Mouse (Mus musculus) limb, embryonic 12.5 days (tissue): Measurements from ENCODE around the gene Cth. TPM values are rescaled to one million over a fixed set of nuclear protein-coding genes. Genes with fewer than 3 reads are reported as not detected.

Experiments used
- ATAC-seq: fragments of 200-750 bp; cut with Nextera tagmentation; 2 replicates; pipeline ENCODE4 v1.8.0; 2017; ENCODE audit warnings: low read depth, moderate TSS enrichment; ENCODE audit not compliant: insufficient number of reproducible peaks, insufficient read depth, low FRiP score, low TSS enrichment
- H3K27ac ChIP-seq: fragments of 300-500 bp; sonication (generic); 2 replicates; pipeline ENCODE4 v1.5.1; 2016; ENCODE audit warnings: mild to moderate bottlenecking, moderate library complexity
- H3K27me3 ChIP-seq: fragments of 300-500 bp; sonication (generic); 2 replicates; pipeline ENCODE4 v1.6.1; 2016; ENCODE audit warnings: mild to moderate bottlenecking, moderate library complexity
- H3K36me3 ChIP-seq: fragments of 300-500 bp; sonication (generic); 2 replicates; pipeline ENCODE4 v1.6.1; 2016; ENCODE audit warnings: mild to moderate bottlenecking, moderate library complexity
- H3K4me1 ChIP-seq: fragments of 300-500 bp; sonication (generic); replicated peaks from 2 replicates; pipeline ENCODE4 v1.6.1; 2016
- H3K4me2 ChIP-seq: fragments of 300-500 bp; sonication (generic); 2 replicates; pipeline ENCODE4 v1.6.1; 2016; ENCODE audit warnings: mild to moderate bottlenecking, moderate library complexity
- H3K4me3 ChIP-seq: fragments of 300-500 bp; sonication (generic); replicated peaks from 2 replicates; pipeline ENCODE4 v1.5.1; 2016; ENCODE audit warnings: mild to moderate bottlenecking
- H3K9ac ChIP-seq: fragments of 300-500 bp; sonication (generic); replicated peaks from 2 replicates; pipeline ENCODE4 v1.6.1; 2016; ENCODE audit warnings: mild to moderate bottlenecking, moderate library complexity
- H3K9me3 ChIP-seq: fragments of 300-500 bp; sonication (generic); 2 replicates; pipeline ENCODE4 v1.6.1; 2016; ENCODE audit warnings: mild to moderate bottlenecking, moderate library complexity
- WGBS: fragments of 180-500 bp; shearing (Covaris S2); methylation state at CpG from one replicate; pipeline ENCODE4 v1.1.7; 2016; 5-methylcytosine and 5-hydroxymethylcytosine counted together
- polyA plus RNA-seq: library from polyadenylated mRNA; unstranded; fragments of >200 nt; fragmentation: Nextera tagmentation; extraction: Ambion mirVana; gene quantifications from 2 replicates; pipeline ENCODE4 v1.2.1, GENCODE M21; 2016

Gene Cth
- 19.7 and 22.1 TPM in 2 replicates for polyA plus RNA-seq

DNA sequence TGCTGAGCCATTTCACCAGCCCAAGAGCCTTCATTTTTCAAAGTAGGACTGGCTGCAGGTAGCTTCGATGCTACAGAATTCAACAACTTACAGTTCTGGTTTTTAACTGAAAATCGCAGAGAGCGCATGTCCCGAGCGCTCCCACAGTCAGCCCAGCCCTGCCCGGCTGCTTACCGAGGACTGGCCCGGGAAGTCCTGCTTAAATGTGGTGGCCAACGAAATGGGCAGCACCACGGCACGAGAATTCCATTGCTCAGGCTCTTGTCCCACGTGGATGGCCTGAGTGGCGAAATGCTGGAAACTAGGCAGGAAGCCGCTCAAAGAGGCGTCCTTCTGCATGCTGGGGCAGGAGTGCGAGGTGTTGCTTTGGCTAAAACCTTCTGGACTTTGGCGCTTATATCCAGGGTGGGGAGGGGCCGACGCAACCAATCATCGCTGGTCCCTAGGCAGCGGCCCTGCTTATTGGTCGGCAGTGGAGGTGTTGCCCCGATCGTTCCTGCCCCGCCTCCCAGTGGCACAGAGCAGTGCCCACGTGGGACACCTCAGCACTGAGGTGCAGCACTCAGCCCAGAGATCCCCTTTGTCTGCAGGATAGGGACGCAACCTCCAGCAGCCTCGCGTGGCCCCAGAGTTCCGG is at the start of gene Cth:
Gene Cth (minus strand): TSS at position 386 of the 637 bp plus-strand sequence.
- Histone ChIP-seq H3K27me3 (no peaks in the 10 kb centered on the region), H3K27ac (0 out of 2 replicates have a peak within 1 kb of the TSS, but pooled peaks have one; percentile 41), H3K4me3 (peak within 1 kb of the TSS; percentile 54), H3K9me3 (no peaks in the 10 kb centered on the region), H3K4me2 (peak within 1 kb of the TSS; percentile 76), H3K36me3 (no peaks in the 10 kb centered on the region), H3K9ac (peak within 1 kb of the TSS; percentile 59), H3K4me1 (peaks cover 3% of the 10 kb centered on the region; the same call in 1 of the 2 replicates)
- peak; percentile 100 for ATAC-seq
- 1% methylated on average over 30 of the region's 30 CpGs for WGBS

DNA sequence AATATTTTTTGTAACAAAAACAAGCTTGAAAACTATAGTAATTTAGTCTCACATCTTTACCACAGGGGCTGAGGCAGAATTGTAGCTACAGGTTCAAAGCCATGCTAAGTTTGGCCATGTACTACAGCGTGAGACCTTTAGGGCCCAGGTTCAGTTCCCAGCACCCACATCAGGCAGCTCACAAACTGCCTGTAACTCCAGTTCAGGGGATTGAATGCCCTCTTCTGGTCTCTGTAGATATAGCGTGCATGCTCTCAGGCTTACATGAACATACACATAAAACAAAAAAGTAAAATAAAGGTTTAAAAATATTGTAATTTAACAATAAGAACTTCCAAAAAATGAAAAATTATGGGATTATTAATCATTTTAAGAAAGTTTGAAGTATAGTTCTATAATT is 48.4 kb upstream of the Cth start:
- Histone ChIP-seq H3K9ac (no peak overlapping the region), H3K27ac (no peak overlapping the region), H3K4me1 (no peaks in the 10 kb centered on the region), H3K4me2 (no peak overlapping the region), H3K27me3 (no peaks in the 10 kb centered on the region), H3K9me3 (no peaks in the 10 kb centered on the region), H3K4me3 (no peak overlapping the region), H3K36me3 (peaks cover 8% of the 10 kb centered on the region)
- no peak for ATAC-seq
- WGBS: 95% methylated on average over 2 of the region's 2 CpGs

- H3K4me2 ChIP-seq: no peak overlapping the region
- H3K27ac ChIP-seq: no peak overlapping the region
- ATAC-seq: no peak
- H3K36me3 ChIP-seq: peaks cover 8% of the 10 kb centered on the region
- no peaks in the 10 kb centered on the region for H3K4me1 ChIP-seq
- H3K9me3 ChIP-seq: no peaks in the 10 kb centered on the region
- H3K4me3 ChIP-seq: no peak overlapping the region
- H3K27me3 ChIP-seq: no peaks in the 10 kb centered on the region
- WGBS: 92% methylated on average over 2 of the region's 2 CpGs
- H3K9ac ChIP-seq: no peak overlapping the region
Observed at GRCm38 (mm10) chr3:157971151-157971550, 46.3 kb upstream of the Cth start.

GRCm38 (mm10) chr3:157957320-157957719 is 32.4 kb upstream of the Cth start:
- ATAC-seq: no peak
- H3K4me1 ChIP-seq: no peaks in the 10 kb centered on the region
- no peak overlapping the region for H3K4me2 ChIP-seq
- peaks cover 4% of the 10 kb centered on the region for H3K36me3 ChIP-seq
- H3K27me3 ChIP-seq: no peaks in the 10 kb centered on the region
- H3K27ac ChIP-seq: no peak overlapping the region
- no peak overlapping the region for H3K4me3 ChIP-seq
- no peaks in the 10 kb centered on the region for H3K9me3 ChIP-seq
- H3K9ac ChIP-seq: no peak overlapping the region

DNA sequence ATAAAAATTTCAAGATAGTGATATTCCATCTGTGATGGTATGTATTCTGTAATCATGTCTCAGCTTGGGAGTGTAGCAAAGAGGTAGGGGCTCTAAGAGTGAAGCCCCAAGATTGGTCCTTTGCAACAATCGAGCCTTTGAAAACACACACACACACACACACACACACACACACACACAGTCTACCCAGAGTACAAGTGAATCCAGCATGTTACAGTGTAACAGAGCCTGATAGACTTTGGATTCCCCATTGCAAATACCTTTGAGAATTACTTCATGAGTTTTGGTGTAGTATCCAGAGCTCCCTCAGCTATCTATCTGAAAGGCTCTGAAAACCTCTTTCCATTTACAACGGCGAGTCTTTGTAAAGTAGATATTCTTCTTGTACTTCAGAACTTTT is 31.3 kb upstream of the Cth start:
- Histone ChIP-seq H3K27me3 (no peaks in the 10 kb centered on the region), H3K36me3 (peaks cover 7% of the 10 kb centered on the region), H3K9ac (no peak overlapping the region), H3K9me3 (no peaks in the 10 kb centered on the region), H3K27ac (no peak overlapping the region), H3K4me2 (no peak overlapping the region), H3K4me1 (no peaks in the 10 kb centered on the region), H3K4me3 (no peak overlapping the region)
- 96% methylated on average over 3 of the region's 3 CpGs for WGBS
- ATAC-seq: no peak

GRCm38 (mm10) chr3:157955466-157955865 is 30.6 kb upstream of the Cth start:
- no peak overlapping the region for H3K9ac ChIP-seq
- H3K9me3 ChIP-seq: no peaks in the 10 kb centered on the region
- H3K36me3 ChIP-seq: peaks cover 7% of the 10 kb centered on the region
- H3K4me3 ChIP-seq: no peak overlapping the region
- no peaks in the 10 kb centered on the region for H3K27me3 ChIP-seq
- WGBS: 86% methylated on average over 2 of the region's 2 CpGs
- no peak overlapping the region for H3K4me2 ChIP-seq
- ATAC-seq: no peak
- no peak overlapping the region for H3K27ac ChIP-seq
- no peaks in the 10 kb centered on the region for H3K4me1 ChIP-seq

DNA sequence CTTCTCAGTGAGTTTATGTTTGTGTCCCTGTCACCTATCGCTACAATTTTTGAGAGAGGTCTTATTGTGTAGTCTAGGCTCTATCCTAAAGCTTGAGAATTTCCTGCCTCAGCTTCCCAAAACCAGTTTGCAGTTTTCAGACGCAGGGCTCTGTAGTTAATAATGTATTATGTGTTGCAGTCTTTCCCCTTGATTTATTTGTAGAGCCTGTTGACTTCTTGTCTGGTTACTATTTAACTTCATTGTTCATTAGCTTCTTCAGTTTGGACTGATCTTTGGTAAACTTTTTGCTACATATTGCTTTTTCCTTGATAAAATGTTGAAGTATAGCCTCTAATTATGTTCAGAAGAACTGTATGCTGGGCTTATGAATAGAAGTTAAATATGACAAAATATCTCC is 27.8 kb upstream of the Cth start:
- H3K36me3 ChIP-seq: peaks cover 7% of the 10 kb centered on the region
- no peak overlapping the region for H3K9ac ChIP-seq
- no peak overlapping the region for H3K4me3 ChIP-seq
- no peak overlapping the region for H3K27ac ChIP-seq
- 90% methylated on average over 2 of the region's 2 CpGs for WGBS
- H3K27me3 ChIP-seq: no peaks in the 10 kb centered on the region
- no peak for ATAC-seq
- peaks cover 8% of the 10 kb centered on the region; the same call in 1 of the 2 replicates for H3K4me1 ChIP-seq
- H3K4me2 ChIP-seq: no peak overlapping the region
- H3K9me3 ChIP-seq: no peaks in the 10 kb centered on the region

DNA sequence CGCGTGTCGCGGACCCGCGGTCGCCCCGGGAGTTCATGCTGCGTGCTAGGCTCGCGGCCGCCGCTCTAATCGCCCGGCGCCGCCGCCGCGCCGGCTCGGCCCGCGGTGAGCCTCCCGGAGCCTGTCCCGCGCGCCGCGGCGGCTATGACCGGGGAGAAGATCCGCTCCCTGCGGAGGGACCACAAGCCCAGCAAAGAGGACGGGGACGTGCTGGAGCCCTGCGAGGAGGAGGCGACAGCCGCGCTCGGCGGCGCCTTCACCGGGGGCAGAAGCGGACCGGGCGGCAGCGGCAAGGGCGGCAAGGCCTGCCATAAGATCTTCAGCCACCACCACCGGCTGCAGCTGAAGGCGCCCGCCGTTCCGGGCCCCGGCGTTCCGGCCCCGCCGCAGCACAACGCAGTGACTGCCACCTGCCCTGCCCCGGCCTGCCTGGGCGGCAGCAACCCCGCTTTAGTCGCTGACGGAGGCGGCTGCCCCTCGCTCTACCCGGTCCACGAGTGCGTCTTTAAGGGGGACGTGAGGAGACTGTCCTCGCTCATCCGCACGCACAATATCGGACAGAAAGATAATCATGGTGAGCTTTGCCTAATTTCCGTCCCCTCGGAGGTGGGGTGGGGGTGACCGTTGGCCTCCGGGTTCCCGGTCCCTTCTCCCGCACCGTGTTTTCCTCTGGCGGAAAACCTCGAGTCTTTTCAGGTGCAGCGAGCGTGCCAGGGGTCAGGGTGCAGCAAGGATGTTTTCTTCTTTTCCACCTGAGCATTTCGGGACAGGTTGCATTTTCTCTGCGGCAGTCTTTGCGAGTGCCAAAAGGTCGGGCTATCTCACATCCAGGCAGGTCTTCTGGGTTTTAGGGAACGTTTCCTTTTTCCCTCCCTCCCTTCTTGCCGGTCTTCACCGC is 22.8 kb upstream of the Cth start:
- peak overlapping the region; percentile 92 for H3K4me2 ChIP-seq
- ATAC-seq: 0 out of 2 replicates have a peak, but pooled peaks have one; percentile 20
- under 1% methylated on average over 84 of the region's 93 CpGs for WGBS
- H3K27me3 ChIP-seq: no peaks in the 10 kb centered on the region
- H3K9ac ChIP-seq: peak overlapping the region; percentile 96
- peaks cover 7% of the 10 kb centered on the region for H3K36me3 ChIP-seq
- H3K4me3 ChIP-seq: peak overlapping the region; percentile 99
- H3K4me1 ChIP-seq: peaks cover 12% of the 10 kb centered on the region
- no peaks in the 10 kb centered on the region for H3K9me3 ChIP-seq
- peak overlapping the region; percentile 98 for H3K27ac ChIP-seq

- peak within 1 kb of the TSS; percentile 99 for H3K4me3 ChIP-seq
- no peaks in the 10 kb centered on the region for H3K9me3 ChIP-seq
- H3K9ac ChIP-seq: peak within 1 kb of the TSS; percentile 96
- peak within 1 kb of the TSS; percentile 98 for H3K27ac ChIP-seq
- under 1% methylated on average over 45 of the region's 45 CpGs for WGBS
- peaks cover 5% of the 10 kb centered on the region for H3K36me3 ChIP-seq
- no peaks in the 10 kb centered on the region for H3K27me3 ChIP-seq
- ATAC-seq: peak; percentile 97
- peak within 1 kb of the TSS; percentile 92 for H3K4me2 ChIP-seq
- H3K4me1 ChIP-seq: peaks cover 12% of the 10 kb centered on the region
Observed at GRCm38 (mm10) chr3:157946843-157947358, 22.0 kb upstream of the Cth start, which contains the start of gene Ankrd13c. Ankrd13c (plus strand) TSS chr3:157947239.

- Histone ChIP-seq H3K4me3 (no peak overlapping the region), H3K9me3 (no peaks in the 10 kb centered on the region), H3K36me3 (no peaks in the 10 kb centered on the region), H3K27ac (no peak overlapping the region), H3K27me3 (no peaks in the 10 kb centered on the region), H3K4me2 (no peak overlapping the region), H3K4me1 (no peaks in the 10 kb centered on the region), H3K9ac (no peak overlapping the region)
- WGBS: 80% methylated on average over 2 of the region's 2 CpGs
- ATAC-seq: no peak
Observed at GRCm38 (mm10) chr3:157938585-157938984, 13.7 kb upstream of the Cth start.

DNA sequence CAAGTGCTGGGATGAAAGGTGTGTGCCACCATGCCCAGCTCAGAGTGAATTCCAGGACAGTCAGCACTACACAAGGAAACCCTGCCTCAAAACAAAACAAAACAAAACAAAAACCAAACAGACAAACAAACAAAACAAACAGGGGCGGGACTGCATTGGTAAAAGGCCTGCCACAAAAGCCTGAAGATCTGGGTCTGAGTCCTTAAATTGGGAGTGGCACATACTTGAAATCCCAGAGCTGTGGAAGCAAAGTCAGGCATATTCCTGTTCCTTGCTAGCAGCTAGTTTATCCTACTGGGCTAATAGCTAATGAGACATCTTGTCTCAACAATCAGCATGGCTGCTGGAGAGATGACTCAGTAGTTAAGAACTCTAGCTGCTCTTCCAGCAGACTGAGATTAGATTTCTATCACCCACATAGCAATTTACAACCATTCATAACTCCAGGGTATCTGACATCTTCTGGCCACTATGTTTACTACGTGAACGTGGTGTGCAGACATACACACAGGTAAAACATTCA is 9.5 kb upstream of the Cth start:
- Histone ChIP-seq H3K9ac (no peak overlapping the region), H3K27ac (no peak overlapping the region), H3K9me3 (no peaks in the 10 kb centered on the region), H3K4me1 (no peaks in the 10 kb centered on the region), H3K36me3 (no peaks in the 10 kb centered on the region), H3K27me3 (no peaks in the 10 kb centered on the region), H3K4me3 (no peak overlapping the region), H3K4me2 (no peak overlapping the region)
- no peak for ATAC-seq
- 83% methylated on average over 3 of the region's 3 CpGs for WGBS
